Mouse (Mus musculus): ENCODE data around the gene Copg2.
"Not testable (repeated sequence)": the region's sequence is repeated elsewhere in the genome, so short reads cannot be mapped to it uniquely, and the experiment has no call there.

The Copg2 gene

GRCm38 (mm10) chr6:30813626-30814025, 83.0 kb downstream of the Copg2 start:
- DNase-seq (ENCODE audit: low spot score): no peak

GRCm38 (mm10) chr6:30805053-30805752, 91.4 kb downstream of the Copg2 start:
- DNase-seq (ENCODE audit: low spot score): no peak

GRCm38 (mm10) chr6:30804389-30805052, 92.1 kb downstream of the Copg2 start:
- DNase-seq (ENCODE audit: low spot score): peak; percentile 28

GRCm38 (mm10) chr6:30802915-30803314, 93.7 kb downstream of the Copg2 start:
- not testable (repeated sequence) for DNase-seq (ENCODE audit: low spot score)

- DNase-seq (ENCODE audit: low spot score): no peak
These were observed 145.4 kb downstream of the Copg2 start for GRCm38 (mm10) chr6:30751209-30751608.

GRCm38 (mm10) chr6:30750482-30750881, 146.1 kb downstream of the Copg2 start:
- DNase-seq (ENCODE audit: low spot score): no peak

- no peak for DNase-seq (ENCODE audit: low spot score)
These were observed 146.7 kb downstream of the Copg2 start for GRCm38 (mm10) chr6:30749892-30750291.

GRCm38 (mm10) chr6:30749042-30749689, 147.4 kb downstream of the Copg2 start:
- DNase-seq (ENCODE audit: low spot score): no peak

- no peak for DNase-seq (ENCODE audit: low spot score)
These were observed 148.2 kb downstream of the Copg2 start for GRCm38 (mm10) chr6:30748358-30748910.

GRCm38 (mm10) chr6:30747631-30748357, 148.8 kb downstream of the Copg2 start:
- no peak for DNase-seq (ENCODE audit: low spot score)

- DNase-seq (ENCODE audit: low spot score): no peak
These were observed 151.0 kb downstream of the Copg2 start for GRCm38 (mm10) chr6:30745591-30745990.

GRCm38 (mm10) chr6:30744846-30745245, 151.7 kb downstream of the Copg2 start:
- no peak for DNase-seq (ENCODE audit: low spot score)

- DNase-seq (ENCODE audit: low spot score): no peak
These were observed 157.3 kb downstream of the Copg2 start for GRCm38 (mm10) chr6:30739177-30739747.

GRCm38 (mm10) chr6:30738464-30739006, 158.1 kb downstream of the Copg2 start:
- DNase-seq (ENCODE audit: low spot score): no peak

- DNase-seq (ENCODE audit: low spot score): peak; percentile 21
These were observed 158.8 kb downstream of the Copg2 start for GRCm38 (mm10) chr6:30737548-30738463.

GRCm38 (mm10) chr6:30736864-30737547, 159.6 kb downstream of the Copg2 start:
- peak; percentile 46 for DNase-seq (ENCODE audit: low spot score)

GRCm38 (mm10) chr6:30736372-30736762, 160.2 kb downstream of the Copg2 start:
- no peak for DNase-seq (ENCODE audit: low spot score)

- DNase-seq (ENCODE audit: low spot score): no peak
These were observed 160.7 kb downstream of the Copg2 start for GRCm38 (mm10) chr6:30735728-30736371.

All from urinary bladder, postnatal 25 days (tissue).